Mouse (Mus musculus) spleen, adult 2 months (tissue): Measurements from ENCODE around the gene Cachd1. TPM values are rescaled to one million over a fixed set of nuclear protein-coding genes. Genes with fewer than 3 reads are reported as not detected.

Source experiments
- DNase-seq, 2 experiments: peaks; one replicate each; pipeline versions ENCODE4 v3.0.0 to v3.0.0-alpha.2; 2012 to 2021; ENCODE audit warnings: low spot score in 2 of 2, low read depth in 1 of 2
- H3K27ac ChIP-seq: fragments of 200-500 bp; 2 replicates; pipeline ENCODE4 v1.5.1; 2012; ENCODE audit warnings: low read length, inconsistent platforms; ENCODE audit not compliant: insufficient read depth
- H3K27me3 ChIP-seq: fragments of 200-500 bp; 2 replicates; pipeline ENCODE4 v1.6.1; 2012; ENCODE audit warnings: mild to moderate bottlenecking, moderate library complexity, low read length, inconsistent platforms; ENCODE audit not compliant: control insufficient read depth, insufficient read depth
- H3K36me3 ChIP-seq: fragments of 200-500 bp; 2 replicates; pipeline ENCODE4 v1.6.1; 2012; ENCODE audit warnings: mild to moderate bottlenecking, low read length, inconsistent platforms; ENCODE audit not compliant: control insufficient read depth, insufficient read depth
- H3K4me1 ChIP-seq: fragments of 200-500 bp; 2 replicates; pipeline ENCODE4 v1.6.1; 2011; ENCODE audit warnings: inconsistent platforms; ENCODE audit not compliant: control insufficient read depth, insufficient read depth, insufficient read length
- H3K4me3 ChIP-seq: fragments of 200-500 bp; 2 replicates; pipeline ENCODE4 v1.5.1; 2011; ENCODE audit warnings: mild to moderate bottlenecking, inconsistent platforms; ENCODE audit not compliant: insufficient read depth, insufficient read length; ENCODE audit errors: extremely low read depth
- CTCF ChIP-seq: fragments of 200-500 bp; IDR thresholded peaks from 2 replicates; pipeline ENCODE4 v1.5.1; 2011; ENCODE audit warnings: mild to moderate bottlenecking, inconsistent platforms; ENCODE audit not compliant: insufficient read depth, insufficient read length, insufficient replicate concordance; ENCODE audit errors: extremely low read depth
- POLR2A ChIP-seq: fragments of 200-500 bp; IDR thresholded peaks from 2 replicates; pipeline ENCODE4 v1.6.1; 2011; ENCODE audit warnings: low read depth, low read length, inconsistent platforms
- WGBS: fragments of 180-500 bp; shearing (Covaris S2); methylation state at CpG from one replicate; pipeline ENCODE4 v1.1.7; 2018; 5-methylcytosine and 5-hydroxymethylcytosine counted together
- polyA plus RNA-seq: library from polyadenylated mRNA; depleted of rRNA; stranded (reverse); fragments of >200 nt; gene quantifications from 2 replicates; pipeline ENCODE4 v1.2.3, GENCODE M21; 2012

The Cachd1 gene
- polyA plus RNA-seq, 1 experiment, result 17.0 TPM

DNA sequence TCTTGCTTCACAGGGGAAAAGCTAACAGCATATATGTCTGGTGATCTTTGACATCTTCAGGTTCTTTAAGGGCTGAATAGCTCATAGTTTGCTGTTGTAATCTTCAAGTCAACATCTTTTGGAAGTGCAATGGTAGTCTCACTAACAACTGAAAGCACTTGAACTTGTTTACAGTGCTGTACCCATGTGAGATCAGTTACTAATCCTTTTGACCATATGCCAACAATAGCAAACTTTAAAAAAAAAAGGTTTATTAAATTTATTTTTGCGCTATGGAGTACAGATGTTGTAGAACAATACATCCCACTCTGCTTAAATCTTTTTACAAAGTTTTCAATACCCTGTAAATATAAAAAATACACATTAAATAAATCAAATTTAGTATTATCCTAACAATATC, 186.9 kb downstream of the Cachd1 start:
- Histone ChIP-seq H3K27me3 (no peaks in the 10 kb centered on the region; the same call in 1 of the 2 replicates), H3K4me3 (no peak overlapping the region), H3K4me1 (no peaks in the 10 kb centered on the region), H3K27ac (no peak overlapping the region), H3K36me3 (no peaks in the 10 kb centered on the region)
- WGBS, result 94% methylated on average over 1 of the region's 1 CpGs
- TF ChIP-seq CTCF (no peak), POLR2A (no peak)
- no peak for DNase-seq

DNA sequence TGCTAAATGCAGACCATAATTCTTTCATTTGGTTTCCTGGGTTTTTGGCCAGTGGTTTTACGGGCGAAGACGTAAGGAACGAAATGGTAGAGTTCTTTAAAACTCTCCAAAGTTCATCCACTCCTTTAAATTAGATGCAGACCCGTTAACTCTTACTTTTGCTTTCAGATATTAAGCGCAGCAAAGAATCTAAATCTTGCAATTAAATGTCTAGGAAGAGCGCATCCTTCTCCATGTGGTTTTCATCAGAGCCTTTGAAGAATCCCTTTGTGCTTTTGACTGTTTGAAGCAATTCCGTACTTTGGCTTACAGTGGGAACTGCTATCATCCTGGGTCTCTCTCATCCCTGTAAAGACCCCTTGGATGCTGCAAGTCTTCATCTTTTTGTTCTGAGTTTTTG, 187.3 kb downstream of the Cachd1 start:
- DNase-seq, result no peak
- WGBS, result 94% methylated on average over 8 of the region's 8 CpGs
- Histone ChIP-seq H3K27me3 (no peaks in the 10 kb centered on the region; the same call in 1 of the 2 replicates), H3K4me1 (no peaks in the 10 kb centered on the region), H3K36me3 (no peaks in the 10 kb centered on the region), H3K4me3 (no peak overlapping the region), H3K27ac (no peak overlapping the region)
- TF ChIP-seq POLR2A, result no peak
- no peak for TF ChIP-seq CTCF

DNA sequence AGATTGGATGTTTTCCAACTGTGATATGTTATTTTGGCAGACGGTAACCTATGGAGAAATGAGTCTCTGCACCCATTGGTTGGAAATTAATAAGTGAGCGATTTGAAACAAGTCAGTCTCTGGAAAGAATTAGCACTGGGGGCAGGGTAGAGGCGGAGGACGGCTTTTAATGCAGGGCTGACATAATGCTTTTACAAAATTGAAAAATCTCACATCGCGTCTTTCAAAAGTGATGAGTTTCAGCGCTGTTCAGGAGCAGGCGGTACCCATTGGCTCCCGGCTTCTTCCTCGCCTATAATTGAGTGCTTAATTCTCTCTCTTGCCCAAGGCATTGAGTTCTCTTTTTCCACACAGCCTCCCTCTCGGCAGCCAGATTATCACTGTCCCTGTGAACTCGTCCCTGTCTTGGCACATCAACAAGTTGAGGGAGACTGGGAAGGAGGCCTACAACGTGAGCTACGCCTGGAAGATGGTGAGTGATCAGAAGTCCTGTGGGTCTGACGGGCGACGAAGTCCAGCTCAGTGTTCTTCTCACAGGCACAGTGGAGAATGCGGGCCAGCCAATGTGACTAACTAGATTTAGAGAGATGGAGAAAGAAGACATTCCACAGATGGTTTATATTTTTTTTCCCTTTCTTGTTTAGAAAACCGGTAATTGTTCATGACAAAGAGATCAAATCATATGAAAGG, 191.4 kb downstream of the Cachd1 start:
- DNase-seq, result no peak
- Histone ChIP-seq H3K4me3 (no peak overlapping the region), H3K27me3 (no peaks in the 10 kb centered on the region; the same call in 1 of the 2 replicates), H3K27ac (no peak overlapping the region), H3K36me3 (no peaks in the 10 kb centered on the region), H3K4me1 (no peaks in the 10 kb centered on the region)
- TF ChIP-seq POLR2A, result no peak
- TF ChIP-seq CTCF, result no peak
- WGBS, result 89% methylated on average over 19 of the region's 19 CpGs

DNA sequence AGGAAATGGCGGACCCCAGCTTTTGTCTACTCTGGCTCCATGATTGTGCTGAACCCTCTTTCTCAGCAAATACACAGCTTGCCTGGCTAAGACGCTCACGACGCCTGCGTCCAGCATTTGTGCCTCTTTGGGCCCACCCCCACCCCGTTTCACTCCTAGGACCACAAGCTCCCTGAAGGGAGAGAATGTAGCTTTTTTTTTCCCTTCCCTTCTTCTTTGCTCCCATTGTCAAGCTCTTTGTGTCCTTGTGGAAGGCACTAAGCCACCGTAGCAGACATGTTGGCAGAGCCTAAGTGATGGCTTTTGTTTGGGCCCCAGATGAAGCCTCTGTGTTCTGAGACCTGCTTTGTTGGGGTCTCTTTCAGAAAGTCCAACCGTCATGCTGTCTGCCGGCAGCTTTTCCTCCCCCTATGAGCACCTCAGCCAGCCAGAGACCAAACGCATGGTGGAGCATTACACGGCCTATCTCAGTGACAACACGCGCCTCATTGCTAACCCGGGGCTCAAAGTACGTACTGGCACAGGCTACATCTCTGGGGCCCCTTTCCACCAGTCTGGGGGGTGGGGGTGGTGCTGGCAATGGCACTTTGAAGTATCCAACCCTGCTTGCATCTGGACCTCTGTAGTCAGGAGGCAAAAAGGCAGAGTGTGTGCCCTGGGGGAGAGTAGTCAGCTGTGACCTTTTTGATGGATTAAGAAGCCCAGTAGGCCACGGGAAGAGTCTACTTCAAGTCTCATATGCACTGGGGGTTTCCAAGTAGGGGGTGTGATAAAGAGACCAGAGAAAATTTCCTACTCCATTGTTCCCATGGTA, 197.4 kb downstream of the Cachd1 start:
- no peak overlapping the region for H3K4me3 ChIP-seq
- no peak overlapping the region for H3K27ac ChIP-seq
- no peak for DNase-seq
- 95% methylated on average over 16 of the region's 16 CpGs for whole genome bisulfite sequencing
- TF ChIP-seq POLR2A (no peak), CTCF (no peak)
- no peaks in the 10 kb centered on the region for H3K36me3 ChIP-seq
- H3K27me3 ChIP-seq, result no peaks in the 10 kb centered on the region
- no peaks in the 10 kb centered on the region for H3K4me1 ChIP-seq

DNA sequence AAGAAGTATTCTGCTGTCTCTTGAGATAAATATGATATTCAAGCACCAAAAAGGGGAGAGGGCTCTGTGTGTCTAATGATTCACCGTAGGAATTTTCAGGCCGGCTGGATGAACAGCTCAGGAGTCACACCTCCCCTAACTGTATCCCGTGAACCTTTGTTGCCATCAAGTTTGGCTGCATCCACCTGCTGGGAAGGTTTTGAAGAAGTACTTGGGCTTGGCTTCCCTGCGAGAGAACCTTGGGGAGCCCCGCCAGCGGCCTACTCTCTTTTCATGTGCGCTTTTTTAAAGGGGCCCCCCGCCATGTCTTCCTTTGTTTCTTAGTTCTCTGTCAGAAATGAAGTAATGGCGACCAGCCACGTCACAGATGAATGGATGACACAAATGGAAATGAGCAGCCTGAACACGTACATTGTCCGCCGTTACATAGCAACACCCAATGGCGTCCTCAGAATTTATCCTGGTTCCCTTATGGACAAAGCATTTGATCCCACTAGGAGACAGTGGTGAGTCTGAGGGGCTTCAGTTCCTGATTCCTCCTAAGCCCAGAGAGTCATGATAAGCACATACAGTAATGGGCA, 198.1 kb downstream of the Cachd1 start:
- DNase-seq, result no peak
- Histone ChIP-seq H3K27ac (no peak overlapping the region), H3K4me1 (no peaks in the 10 kb centered on the region), H3K27me3 (no peaks in the 10 kb centered on the region), H3K4me3 (no peak overlapping the region), H3K36me3 (no peaks in the 10 kb centered on the region)
- WGBS, result 93% methylated on average over 14 of the region's 14 CpGs
- TF ChIP-seq CTCF (no peak), POLR2A (no peak)

DNA sequence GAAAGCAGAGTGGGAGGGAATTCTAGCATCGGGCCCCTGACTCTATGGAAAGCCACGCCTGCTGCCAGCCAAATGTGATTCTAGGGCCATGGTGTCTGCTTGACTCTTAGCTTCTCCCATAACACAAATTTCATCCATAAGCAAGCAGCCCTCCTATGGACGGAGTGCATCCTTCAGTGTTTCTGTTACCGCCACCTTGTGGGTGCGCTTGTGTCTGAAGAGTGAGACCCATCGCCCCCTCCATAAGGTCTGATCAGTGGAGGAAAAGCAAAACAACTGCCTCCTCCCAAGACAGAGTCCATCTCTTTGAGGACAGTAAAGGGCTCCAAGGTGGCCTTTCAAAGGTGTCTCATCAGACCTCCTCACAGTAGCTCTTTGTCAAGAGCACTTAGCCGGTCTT, 201.0 kb downstream of the Cachd1 start:
- no peak overlapping the region for H3K4me3 ChIP-seq
- H3K27me3 ChIP-seq, result no peaks in the 10 kb centered on the region
- H3K27ac ChIP-seq, result no peak overlapping the region
- no peak for TF ChIP-seq CTCF
- no peaks in the 10 kb centered on the region for H3K4me1 ChIP-seq
- 89% methylated on average over 7 of the region's 7 CpGs for WGBS
- DNase-seq, result no peak
- H3K36me3 ChIP-seq, result no peaks in the 10 kb centered on the region
